Mouse (Mus musculus): ENCODE results near the gene Armc7.
"Not testable (repeated sequence)": the region's sequence is repeated elsewhere in the genome, so short reads cannot be mapped to it uniquely, and the experiment has no call there.

Armc7 gene

DNA sequence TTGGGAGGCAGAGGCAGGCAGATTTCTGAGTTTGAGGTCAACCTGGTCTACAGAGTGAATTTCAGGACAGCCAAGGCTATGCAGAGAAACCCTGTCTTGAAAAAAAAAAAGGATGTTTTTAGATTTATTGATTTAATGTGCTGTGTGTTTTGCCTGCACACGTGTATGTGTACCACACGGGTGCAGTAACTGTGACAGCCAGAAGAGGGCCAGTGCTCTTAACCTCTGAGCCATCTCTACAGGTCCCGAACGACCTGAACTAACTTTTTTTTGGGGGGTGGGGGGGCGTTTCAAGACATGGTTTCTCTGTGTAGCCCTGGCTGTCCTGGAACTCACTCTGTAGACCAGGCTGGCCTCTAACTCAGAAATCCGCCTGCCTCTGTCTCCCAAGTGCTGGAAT, 20.6 kb upstream of the Armc7 start:
- DNase-seq (ENCODE audit: low read depth in 2 of 2, low spot score in 2 of 2), result not testable (repeated sequence)

GRCm38 (mm10) chr11:115455619-115456018, 19.8 kb upstream of the Armc7 start:
- DNase-seq (ENCODE audit: low read depth in 2 of 2, low spot score in 2 of 2), result no peak

DNA sequence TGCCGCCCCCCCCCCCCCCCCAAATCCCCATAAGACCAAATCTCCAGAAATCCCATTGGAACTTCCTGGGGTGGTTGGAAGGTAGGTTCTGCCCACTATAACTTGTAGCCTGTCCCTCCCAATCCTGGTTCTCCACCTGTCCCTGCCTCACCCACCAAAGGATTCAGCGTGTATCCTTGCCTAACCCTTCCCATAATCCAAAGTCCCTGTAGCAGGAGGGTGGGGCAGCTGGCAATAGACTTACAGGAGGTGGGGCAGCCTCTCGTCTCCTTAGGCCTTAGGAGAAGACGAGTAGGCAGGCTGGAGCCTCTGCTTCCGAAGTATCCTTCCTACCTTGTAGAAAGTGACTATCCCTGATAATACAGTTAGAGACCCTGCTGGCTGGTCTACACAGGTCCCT, 19.3 kb upstream of the Armc7 start:
- no peak for DNase-seq (ENCODE audit: low read depth in 2 of 2, low spot score in 2 of 2)

DNA sequence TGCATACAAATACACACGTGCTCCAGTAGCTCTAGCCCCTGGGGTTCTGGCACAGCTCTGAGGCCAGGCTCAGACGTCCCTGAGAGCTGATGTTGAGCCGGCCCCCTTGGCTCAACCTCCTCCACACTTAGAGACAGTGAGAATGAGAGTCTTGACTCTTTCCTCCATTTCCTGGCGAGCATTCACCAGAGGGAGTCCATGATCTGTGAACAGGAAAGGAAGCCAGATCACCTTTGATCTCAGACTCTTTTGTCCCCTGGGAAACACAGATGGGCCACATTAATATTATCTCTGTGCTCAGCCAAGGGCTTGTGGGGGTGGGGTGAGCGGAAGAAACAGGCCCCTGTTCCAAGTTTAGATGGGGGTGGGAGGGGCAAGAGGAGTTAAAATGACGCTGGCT, 18.1 kb upstream of the Armc7 start:
- no peak for DNase-seq (ENCODE audit: low read depth in 2 of 2, low spot score in 2 of 2)

DNA sequence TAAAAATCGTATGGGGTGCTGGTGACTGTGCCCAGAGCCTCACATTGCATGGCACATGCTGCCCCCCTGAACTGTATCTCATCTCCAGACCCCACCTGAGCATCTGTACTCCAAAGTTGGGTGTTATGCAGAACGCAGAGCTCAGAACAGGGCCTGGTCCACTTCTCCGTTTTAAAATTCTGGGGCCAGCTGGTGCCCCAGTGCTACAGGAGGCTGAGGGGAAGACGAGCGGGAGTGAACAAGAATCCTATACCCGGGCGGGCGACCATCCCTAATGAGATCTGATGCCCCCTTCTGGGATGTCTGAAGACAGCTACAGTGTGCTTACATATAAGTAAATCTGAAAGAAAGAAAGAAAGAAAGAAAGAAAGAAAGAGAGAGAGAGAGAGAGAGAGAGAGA, 14.5 kb upstream of the Armc7 start:
- no peak for DNase-seq (ENCODE audit: low read depth in 2 of 2, low spot score in 2 of 2)

DNA sequence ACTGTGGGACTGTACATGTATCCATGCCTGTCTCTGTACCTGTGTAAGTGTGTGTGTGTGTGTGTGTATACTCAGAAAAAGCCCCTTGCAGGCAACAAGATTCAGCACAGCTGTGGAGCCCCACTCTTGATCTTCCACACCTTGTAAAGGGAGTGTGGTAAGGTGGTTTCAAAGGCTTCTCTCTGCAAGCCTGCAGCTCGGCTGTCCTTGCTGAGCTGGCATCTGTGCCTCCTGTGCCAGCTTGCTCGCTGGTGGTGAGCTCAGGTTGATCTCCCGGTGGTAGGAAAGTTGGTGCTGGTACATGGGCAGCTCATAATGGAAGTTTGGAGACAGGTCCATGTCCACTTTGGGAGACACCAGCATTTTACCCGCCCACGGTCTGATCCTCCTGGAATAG, 13.6 kb upstream of the Armc7 start:
- no peak for DNase-seq (ENCODE audit: low read depth in 2 of 2, low spot score in 2 of 2)

DNA sequence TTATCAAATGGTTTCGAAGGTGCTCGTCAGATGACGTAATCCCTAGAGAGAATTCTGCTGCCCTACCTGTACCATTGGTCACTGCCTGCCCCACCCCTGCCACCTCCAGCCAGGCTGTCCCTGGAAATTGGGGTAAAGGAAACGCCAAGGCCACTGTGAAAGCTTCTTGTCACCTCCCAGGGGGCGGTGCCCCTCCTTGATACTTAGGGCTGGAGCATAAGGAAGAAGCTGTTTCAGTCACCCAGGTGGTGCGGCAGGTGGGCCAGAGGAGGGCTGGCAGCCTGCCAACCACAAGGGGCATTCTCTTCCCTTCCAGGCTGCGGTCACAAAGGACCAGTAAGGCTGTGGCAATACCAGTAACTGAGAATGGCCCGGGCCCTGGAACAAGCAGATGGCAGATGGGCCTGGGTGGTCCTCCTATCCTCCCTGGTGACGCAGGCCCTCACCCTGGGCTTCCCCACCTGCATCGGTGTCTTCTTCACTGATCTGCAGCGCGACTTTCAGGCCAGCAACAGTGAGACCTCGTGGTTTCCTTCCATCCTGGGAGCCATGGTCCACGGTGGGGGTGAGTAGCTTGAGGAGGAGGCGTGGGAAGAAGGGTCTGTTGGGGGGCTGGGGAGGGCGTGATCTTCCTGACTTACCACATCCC, 13.1 kb upstream of the Armc7 start, which contains the start of gene Slc16a5:
TSS of gene Slc16a5 (plus strand) at position 232 of the 649 bp plus-strand sequence.
- peak in 1 of 2 experiments; percentile 42 for DNase-seq (ENCODE audit: low read depth in 2 of 2, low spot score in 2 of 2)

GRCm38 (mm10) chr11:115463397-115463796, 12.1 kb upstream of the Armc7 start:
- DNase-seq (ENCODE audit: low read depth in 2 of 2, low spot score in 2 of 2), result peak in 1 of 2 experiments; percentile 51

DNA sequence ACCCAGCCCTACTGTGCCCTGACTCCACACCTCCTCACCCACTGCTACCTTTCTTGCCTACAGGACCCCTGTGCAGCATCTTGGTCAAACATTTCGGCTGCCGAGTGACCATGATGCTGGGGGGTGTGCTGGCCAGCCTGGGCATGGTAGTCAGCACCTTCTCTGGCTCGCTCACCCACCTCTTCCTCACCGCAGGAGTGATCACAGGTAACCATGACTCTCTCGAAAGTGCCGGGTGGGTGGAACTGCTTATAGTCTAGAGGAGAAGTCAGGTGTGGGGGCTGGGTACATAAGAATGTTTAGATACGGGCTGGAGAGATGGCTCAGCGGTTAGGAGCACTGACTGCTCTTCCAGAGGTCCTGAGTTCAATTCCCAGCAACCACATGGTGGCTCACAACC, 10.6 kb upstream of the Armc7 start:
- DNase-seq (ENCODE audit: low read depth in 2 of 2, low spot score in 2 of 2), result no peak

DNA sequence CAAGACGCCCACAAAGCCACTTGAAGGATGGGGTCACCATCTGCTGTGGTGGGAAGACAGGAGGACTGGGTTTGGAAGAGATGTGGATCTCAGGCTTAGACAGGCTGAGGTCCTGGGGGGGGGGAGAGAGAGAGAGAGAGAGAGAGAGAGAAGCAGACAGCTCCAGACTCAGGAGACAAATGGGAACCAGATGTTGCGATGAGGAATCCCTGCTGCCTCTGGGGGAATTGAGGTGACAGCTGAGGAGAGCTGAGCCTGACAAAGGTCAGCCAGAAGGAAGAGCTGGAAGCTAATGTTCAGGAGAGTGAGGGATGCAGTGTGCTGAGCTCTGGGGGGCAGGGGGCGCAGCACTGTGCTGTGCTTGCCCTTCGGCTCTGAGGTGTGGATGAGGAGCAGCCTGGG, 8.2 kb upstream of the Armc7 start:
- DNase-seq (ENCODE audit: low read depth in 2 of 2, low spot score in 2 of 2), result no peak

- DNase-seq (ENCODE audit: low read depth in 2 of 2, low spot score in 2 of 2), result no peak
These were observed 3.3 kb upstream of the Armc7 start for GRCm38 (mm10) chr11:115472183-115472582.

- DNase-seq (ENCODE audit: low read depth in 2 of 2, low spot score in 2 of 2), result peak; percentile 92 to 95
These were observed 1.7 kb upstream of the Armc7 start for GRCm38 (mm10) chr11:115473626-115474275.

DNA sequence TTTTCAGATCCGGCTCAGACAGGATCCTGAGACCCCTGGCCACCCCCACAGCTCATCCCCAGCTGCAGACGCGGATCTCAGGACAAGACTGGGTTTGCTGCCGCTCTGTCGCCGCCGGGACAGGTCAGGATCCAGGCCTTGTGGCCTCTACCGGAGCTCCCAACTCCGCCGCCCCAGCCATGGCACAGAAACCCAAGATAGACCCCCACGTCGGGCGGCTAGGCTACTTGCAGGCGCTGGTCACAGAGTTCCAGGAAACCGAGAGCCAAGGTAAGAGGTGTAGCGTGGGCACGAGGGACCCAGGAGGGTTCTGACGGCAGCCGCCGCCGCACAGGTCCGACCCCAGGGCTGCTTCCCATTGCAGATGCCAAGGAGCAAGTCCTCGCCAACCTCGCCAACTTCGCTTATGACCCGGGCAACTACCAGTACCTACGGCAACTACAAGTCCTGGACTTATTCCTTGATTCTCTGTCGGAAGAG, 331 bp downstream of the Armc7 start:
- DNase-seq (ENCODE audit: low read depth in 2 of 2, low spot score in 2 of 2), result no peak

- not testable (repeated sequence) for DNase-seq (ENCODE audit: low read depth in 2 of 2, low spot score in 2 of 2)
These were observed 1.2 kb downstream of the Armc7 start for GRCm38 (mm10) chr11:115476630-115477029.

DNA sequence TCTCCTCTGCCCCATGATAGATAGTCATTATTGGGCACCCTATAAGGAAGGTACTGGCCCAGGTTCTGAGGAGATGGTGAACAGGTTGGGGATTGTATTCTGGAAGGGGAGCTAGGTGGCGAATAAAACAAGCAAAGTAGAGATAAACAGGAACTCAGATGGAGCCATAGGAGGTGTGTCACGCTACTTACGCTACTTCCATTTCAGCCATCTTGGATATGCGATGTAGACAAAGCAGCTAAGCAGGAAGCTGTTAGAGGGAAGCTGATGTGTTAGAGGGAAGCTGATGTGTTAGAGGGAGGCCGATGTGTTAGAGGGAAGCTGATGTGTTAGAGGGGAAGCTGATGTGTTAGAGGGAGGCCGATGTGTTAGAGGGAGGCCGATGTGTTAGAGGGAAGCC, 1.9 kb downstream of the Armc7 start:
- not testable (repeated sequence) for DNase-seq (ENCODE audit: low read depth in 2 of 2, low spot score in 2 of 2)

DNA sequence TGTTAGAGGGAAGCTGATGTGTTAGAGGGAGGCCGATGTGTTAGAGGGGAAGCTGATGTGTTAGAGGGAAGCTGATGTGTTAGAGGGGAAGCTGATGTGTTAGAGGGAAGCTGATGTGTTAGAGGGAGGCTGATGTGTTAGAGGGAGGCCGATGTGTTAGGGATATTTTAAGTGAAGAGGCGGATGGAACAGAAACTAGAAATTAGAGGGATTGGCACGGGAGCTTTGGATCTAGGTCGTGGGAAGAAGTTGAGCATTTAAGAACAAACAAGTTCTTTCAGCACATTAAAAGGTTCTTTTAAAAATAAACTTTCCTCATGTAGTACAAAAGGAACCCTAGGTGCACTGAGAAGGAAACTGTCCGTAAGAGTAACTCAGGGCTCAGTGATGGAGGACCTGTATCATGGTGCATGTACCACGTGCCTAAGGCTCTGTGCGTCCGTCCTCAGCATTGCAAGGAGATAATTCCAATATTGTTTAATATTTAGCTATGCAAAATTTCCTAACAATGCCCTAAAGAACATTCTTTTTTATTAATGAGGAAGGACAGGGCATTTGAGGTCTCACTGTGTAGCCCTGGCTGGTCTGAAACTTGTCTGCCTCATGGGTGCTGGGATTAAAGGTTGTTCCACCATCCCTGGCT, 3.0 kb downstream of the Armc7 start:
- no peak for DNase-seq (ENCODE audit: low read depth in 2 of 2, low spot score in 2 of 2)

DNA sequence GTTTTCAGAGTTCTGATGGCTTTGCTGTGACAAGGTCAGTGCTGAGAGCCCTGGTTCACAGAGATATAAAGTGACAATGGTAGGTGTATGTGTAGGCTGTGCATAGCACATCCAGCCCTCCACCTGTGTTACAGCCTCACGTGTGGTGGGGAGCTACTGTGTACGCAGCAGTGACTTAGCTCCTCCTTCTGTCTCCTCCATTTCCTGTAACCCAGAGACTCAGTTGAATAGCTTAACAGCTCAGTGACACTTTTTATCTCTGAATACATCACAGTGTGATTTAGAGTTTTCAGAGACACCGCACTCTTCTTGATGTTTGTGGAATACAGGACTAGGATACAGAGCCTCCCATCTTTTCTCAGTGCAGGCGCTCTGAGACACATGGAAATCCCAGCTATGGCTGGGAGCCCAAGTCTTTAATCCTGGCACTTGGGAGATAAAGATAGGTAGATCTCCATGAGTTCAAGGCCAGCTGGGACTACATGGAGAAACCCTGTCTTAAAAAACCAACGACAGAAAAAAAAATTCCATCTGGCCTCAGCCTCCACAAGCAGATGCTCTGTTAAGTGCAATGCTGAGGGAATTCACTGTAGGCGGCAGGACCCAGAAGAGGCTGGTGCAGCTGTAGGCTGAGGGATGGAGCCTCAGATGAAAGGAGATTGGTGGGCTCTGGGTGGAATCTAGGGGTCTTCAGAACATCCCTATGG, 6.2 kb downstream of the Armc7 start:
- peak in 1 of 2 experiments; percentile 40 for DNase-seq (ENCODE audit: low read depth in 2 of 2, low spot score in 2 of 2)

- DNase-seq (ENCODE audit: low read depth in 2 of 2, low spot score in 2 of 2), result no peak
These were observed 7.8 kb downstream of the Armc7 start for GRCm38 (mm10) chr11:115483278-115483677.

- DNase-seq (ENCODE audit: low read depth in 2 of 2, low spot score in 2 of 2), result peak; percentile 77 to 81
These were observed 8.3 kb downstream of the Armc7 start for GRCm38 (mm10) chr11:115483726-115484125.

GRCm38 (mm10) chr11:115485155-115485554, 9.7 kb downstream of the Armc7 start:
- DNase-seq (ENCODE audit: low read depth in 2 of 2, low spot score in 2 of 2), result no peak

DNA sequence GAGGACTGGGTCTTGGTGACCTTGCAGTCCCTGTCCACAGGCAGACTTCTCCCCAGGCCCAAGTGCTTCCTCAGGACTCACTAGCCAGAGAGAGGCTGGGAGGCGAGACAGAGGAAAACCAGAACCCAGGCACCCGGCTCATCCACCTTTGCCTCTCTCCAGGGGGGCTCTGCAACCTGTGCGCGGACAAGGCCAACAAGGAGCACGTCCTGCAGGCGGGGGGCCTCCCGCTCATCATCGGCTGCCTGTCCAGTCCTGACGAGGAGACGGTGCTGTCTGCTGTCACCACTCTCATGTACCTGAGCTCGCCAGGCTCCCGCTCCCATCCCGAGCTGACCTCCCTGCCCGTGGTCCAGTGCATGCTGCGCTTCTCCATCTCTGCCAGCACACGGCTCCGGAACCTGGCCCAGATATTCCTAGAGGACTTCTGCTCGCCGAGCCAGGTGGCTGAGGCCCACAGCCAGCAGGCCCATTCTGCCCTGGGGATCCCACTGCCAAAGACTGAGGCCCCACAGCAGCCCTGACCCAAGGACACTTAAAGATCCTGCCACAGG, 13.2 kb downstream of the Armc7 start:
- DNase-seq (ENCODE audit: low read depth in 2 of 2, low spot score in 2 of 2), result no peak
